Mouse (Mus musculus): ENCODE data around the gene Mcm3ap. TPM values are rescaled to one million over a fixed set of nuclear protein-coding genes. Genes with fewer than 3 reads are reported as not detected.

Gene Mcm3ap
- polyA plus RNA-seq, 1 experiment: 33.6 TPM

- Histone ChIP-seq H3K4me3 (replicated peaks) (no peak overlapping the region), H3K27me3 (replicated peaks) (peaks cover 2% of the 10 kb centered on the region), H3K4me1 (peaks cover 53% of the 10 kb centered on the region), H3K36me3 (replicated peaks; ENCODE audit: low read length) (peaks cover 86% of the 10 kb centered on the region), H3K9me3 (no peaks in the 10 kb centered on the region)
- TF ChIP-seq FLI1 (IDR thresholded peaks at IDR 0.05; ENCODE audit: low read length) (no peak), GATA1 (IDR thresholded peaks at IDR 0.05; ENCODE audit: borderline replicate concordance, low read length) (no peak)
Measured at GRCm38 (mm10) chr10:76554061-76554460, 85.3 kb downstream of the Mcm3ap start.

- Histone ChIP-seq H3K4me1 (peaks cover 31% of the 10 kb centered on the region), H3K9me3 (no peaks in the 10 kb centered on the region), H3K27me3 (replicated peaks) (peaks cover 34% of the 10 kb centered on the region), H3K36me3 (replicated peaks; ENCODE audit: low read length) (peaks cover 10% of the 10 kb centered on the region), H3K4me3 (replicated peaks) (no peak within 1 kb of the TSS)
- no peak for TF ChIP-seq GATA1 (IDR thresholded peaks at IDR 0.05; ENCODE audit: borderline replicate concordance, low read length)
- TF ChIP-seq FLI1 (IDR thresholded peaks at IDR 0.05; ENCODE audit: low read length): no peak
Measured at GRCm38 (mm10) chr10:76561972-76562371, 93.2 kb downstream of the Mcm3ap start, which contains the start of gene Spatc1l. Gene Spatc1l (plus strand): TSS chr10:76562272.

Other genes with a start within 250 kb of the Mcm3ap start
- 11.5 and 19.6 TPM in 2 replicates for gene Prmt2, start 231.1 kb upstream of the Mcm3ap start, polyA plus RNA-seq (2012; ENCODE audit: insufficient read depth, low replicate concordance)
- not detected in 2 replicates for gene S100b, start 215.1 kb upstream of the Mcm3ap start, polyA plus RNA-seq (2012; ENCODE audit: insufficient read depth, low replicate concordance)
- gene Dip2a, start 123.6 kb upstream of the Mcm3ap start, polyA plus RNA-seq (2012; ENCODE audit: insufficient read depth, low replicate concordance): 2.1 and 6.7 TPM in 2 replicates
- gene AC141477.1, start 28.5 kb upstream of the Mcm3ap start, polyA plus RNA-seq (2012; ENCODE audit: insufficient read depth, low replicate concordance): not detected in 2 replicates
- gene Pcnt, start 26.1 kb upstream of the Mcm3ap start, polyA plus RNA-seq (2012; ENCODE audit: insufficient read depth, low replicate concordance): 32.3 and 41.3 TPM in 2 replicates
- not detected in 2 replicates for gene 2610028H24Rik, start 19.8 kb upstream of the Mcm3ap start, polyA plus RNA-seq (2012; ENCODE audit: insufficient read depth, low replicate concordance)
- gene Ybey, start 187 bp downstream of the Mcm3ap start, polyA plus RNA-seq (2012; ENCODE audit: insufficient read depth, low replicate concordance): 0.74 TPM in 1 of 2 replicates, not detected in the other
- gene Lss, start 62.7 kb downstream of the Mcm3ap start, polyA plus RNA-seq (2012; ENCODE audit: insufficient read depth, low replicate concordance): 13.1 and 30.8 TPM in 2 replicates
- not detected in 2 replicates for gene Spatc1l, start 93.3 kb downstream of the Mcm3ap start, polyA plus RNA-seq (2012; ENCODE audit: insufficient read depth, low replicate concordance)
- not detected in 2 replicates for gene Ftcd, start 106.7 kb downstream of the Mcm3ap start, polyA plus RNA-seq (2012; ENCODE audit: insufficient read depth, low replicate concordance)
- gene Col6a2, start 154.7 kb downstream of the Mcm3ap start, polyA plus RNA-seq (2012; ENCODE audit: insufficient read depth, low replicate concordance): not detected in 2 replicates

All from megakaryocyte, embryonic 14.5 days (primary cell).